In the genomic region with DNA sequence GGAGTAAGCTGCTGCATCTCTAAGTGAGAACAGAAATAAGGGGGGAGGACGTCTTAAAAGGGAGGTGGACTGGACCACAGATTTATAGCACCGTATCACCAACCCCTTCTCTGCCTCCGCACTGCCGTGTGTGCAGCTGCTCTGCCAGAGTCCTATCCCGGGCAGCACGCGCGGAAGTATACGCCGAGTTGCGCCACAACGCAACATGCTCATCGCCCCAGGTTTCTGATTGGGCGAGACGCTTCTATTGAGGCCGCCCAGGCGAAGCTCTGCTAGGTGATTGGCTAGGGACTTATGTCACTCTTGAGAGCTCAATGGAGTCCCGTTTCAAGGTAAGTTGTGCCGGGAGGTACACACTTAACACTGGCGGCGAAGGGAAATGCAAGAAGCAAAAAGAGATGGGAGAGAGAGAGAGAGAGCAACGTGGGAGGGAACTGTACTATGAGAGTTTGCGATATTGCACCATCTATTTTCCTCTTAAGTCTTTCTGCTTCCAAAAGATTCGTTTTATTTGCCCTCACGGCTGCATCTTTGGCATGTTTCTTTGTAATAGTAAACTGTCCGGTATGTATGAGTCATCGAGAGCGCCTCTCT, we compare ENCODE assay signal across 8 mouse cellular contexts. TPM values are rescaled to one million over a fixed set of nuclear protein-coding genes. Genes with fewer than 3 reads are reported as not detected.
DNase-seq lines count a peak whose midpoint lies in the region; ATAC-seq and TF ChIP-seq lines count a peak whose summit lies in the region.

No protein-coding gene starts in this region.

- no peaks in the 10 kb centered on the region for H3K9me3 ChIP-seq in hindbrain, postnatal 0 days (ENCODE audit: low read length)

- H3K4me1 ChIP-seq in hindbrain, postnatal 0 days (ENCODE audit: insufficient read depth, low read length): no peaks in the 10 kb centered on the region

- H3K27me3 ChIP-seq in hindbrain, postnatal 0 days (ENCODE audit: insufficient read depth, low read length): no peaks in the 10 kb centered on the region

- under 1% methylated on average over 28 of the region's 28 CpGs for WGBS in hindbrain, postnatal 0 days

- intact Hi-C loops in gastrocnemius, postnatal 14 days (cut with DNase I; ENCODE audit: low total_unique reads): no loop called here

- H3K27ac ChIP-seq in hindbrain, postnatal 0 days: peak overlapping the region; percentile 89

- no peaks in the 10 kb centered on the region for H3K36me3 ChIP-seq in hindbrain, postnatal 0 days (ENCODE audit: insufficient read depth, low read length)

- DNase-seq in adrenal gland, postnatal 10 days: peak; percentile 94
- DNase-seq in embryo, embryonic 10.5 days (ENCODE audit: low spot score): peak; percentile 98
- peak; percentile 86 for DNase-seq in gastrocnemius, postnatal 14 days
- DNase-seq in hindbrain, postnatal 0 days (ENCODE audit: low spot score): peak; percentile 99
- peak; percentile 96 for DNase-seq in layer of hippocampus, postnatal 36 days
- peak; percentile 91 for DNase-seq in lung, postnatal 10 days
- peak; percentile 97 for DNase-seq in retina, embryonic 14.5 days (ENCODE audit: low spot score)
- peak; percentile 57 to 85 for DNase-seq in urinary bladder, postnatal 36 days (ENCODE audit: low spot score in 2 of 2)

- no peak; the same call in none of the 2 replicates for TF ChIP-seq CTCF in hindbrain, postnatal 0 days (IDR thresholded peaks at IDR 0.05; ENCODE audit: low read depth)

- H3K4me3 ChIP-seq in hindbrain, postnatal 0 days (ENCODE audit: low read length): peak overlapping the region; percentile 84

- ATAC-seq in hindbrain, postnatal 0 days: peak; percentile 96

- peak overlapping the region; percentile 85 for H3K4me2 ChIP-seq in hindbrain, postnatal 0 days (ENCODE audit: low read depth, low read length)

- H3K9ac ChIP-seq in hindbrain, postnatal 0 days (replicated peaks; ENCODE audit: low read length): peak overlapping the region; percentile 77

RNA-seq across cellular contexts. Expression of gene Elavl2, which starts 24.2 kb away (rescaled TPM):
- 10 to 100 TPM in 1 of 2 experiments, 1 to 10 TPM in 1; 7.0 to 15.3 TPM for total RNA-seq in adrenal gland, postnatal 10 days (2021)
- total RNA-seq in gastrocnemius, postnatal 14 days (2021): 1 to 10 TPM; 1.7 to 1.9 TPM
- 72.0 and 93.5 TPM in 2 replicates for total RNA-seq in hindbrain, postnatal 0 days (2014; rRNA removed)
- 97.0 and 100 TPM in 2 replicates for polyA plus RNA-seq in hindbrain, postnatal 0 days (2015; fragmentation: Nextera tagmentation; extraction: Ambion mirVana)
- total RNA-seq in layer of hippocampus, postnatal 36 days (2021): 100 to 1,000 TPM in 1 of 2 experiments, 10 to 100 TPM in 1; 96.3 to 106 TPM

Comparison
In these comparisons a context has a peak if more than half of its experiments do, and no peak if none do; other contexts are left out.
1. Peak in every context shown above with its lines: DNase-seq, ATAC-seq, H3K4me3 ChIP-seq and H3K27ac ChIP-seq.